Mouse (Mus musculus) embryonic facial prominence, embryonic 14.5 days (tissue): ENCODE data around the gene Rrp12. TPM values are rescaled to one million over a fixed set of nuclear protein-coding genes. Genes with fewer than 3 reads are reported as not detected.
"Not testable (repeated sequence)": the region's sequence is repeated elsewhere in the genome, so short reads cannot be mapped to it uniquely, and the experiment has no call there.

Source experiments
- ATAC-seq: fragments of 200-750 bp; cut with Nextera tagmentation; 2 replicates; pipeline ENCODE4 v1.8.0; 2017; ENCODE audit warnings: low read depth, moderate number of reproducible peaks, moderate TSS enrichment
- DNase-seq: peaks from one replicate; pipeline ENCODE4 v3.0.0-alpha.2; 2015; ENCODE audit warnings: low spot score
- H3K27ac ChIP-seq: fragments of 300-500 bp; sonication (generic); replicated peaks from 2 replicates; pipeline ENCODE4 v1.5.1; 2014; ENCODE audit warnings: low read depth, mild to moderate bottlenecking, low read length, moderate library complexity
- H3K27me3 ChIP-seq: fragments of 300-500 bp; sonication (generic); replicated peaks from 2 replicates; pipeline ENCODE4 v1.6.1; 2014; ENCODE audit warnings: low read length; ENCODE audit not compliant: control insufficient read depth, insufficient read depth
- H3K36me3 ChIP-seq: fragments of 300-500 bp; sonication (generic); 2 replicates; pipeline ENCODE4 v1.6.1; 2014; ENCODE audit warnings: low read length, mixed read lengths; ENCODE audit not compliant: control insufficient read depth, insufficient read depth
- H3K4me1 ChIP-seq: fragments of 300-500 bp; sonication (generic); 2 replicates; pipeline ENCODE4 v1.6.1; 2014; ENCODE audit warnings: antibody characterized with exemption, low read length; ENCODE audit not compliant: control insufficient read depth, insufficient read depth
- H3K4me2 ChIP-seq: fragments of 300-500 bp; sonication (generic); 2 replicates; pipeline ENCODE4 v1.6.1; 2014; ENCODE audit warnings: low read depth, mild to moderate bottlenecking, low read length, moderate library complexity, mixed read lengths
- H3K4me3 ChIP-seq: fragments of 300-500 bp; sonication (generic); 2 replicates; pipeline ENCODE4 v1.5.1; 2014; ENCODE audit warnings: low read depth, mild to moderate bottlenecking, low read length
- H3K9ac ChIP-seq: fragments of 300-500 bp; sonication (generic); 2 replicates; pipeline ENCODE4 v1.6.1; 2014; ENCODE audit warnings: low read depth, mild to moderate bottlenecking, low read length, moderate library complexity, mixed read lengths
- H3K9me3 ChIP-seq: fragments of 300-500 bp; sonication (generic); 2 replicates; pipeline ENCODE4 v1.6.1; 2016; ENCODE audit warnings: low read length; ENCODE audit not compliant: control insufficient read depth
- WGBS: fragments of 180-500 bp; shearing (Covaris S2); extraction: QIAGEN DNeasy Blood & Tissue Kit; methylation state at CpG from one replicate; pipeline ENCODE4 v1.1.7; 2014; 5-methylcytosine and 5-hydroxymethylcytosine counted together
- polyA plus RNA-seq: library from polyadenylated mRNA; unstranded; fragments of >200 nt; fragmentation: Nextera tagmentation; extraction: Ambion mirVana; gene quantifications from 2 replicates; pipeline ENCODE4 v1.2.1, GENCODE M21; 2014

Rrp12 gene
- polyA plus RNA-seq, 1 experiment from 2014 or later, result 13.8 TPM

GRCm38 (mm10) chr19:41919471-41919870, 23.5 kb upstream of the Rrp12 start:
- Histone ChIP-seq H3K9ac (no peak overlapping the region), H3K4me3 (no peak overlapping the region), H3K27me3 (no peaks in the 10 kb centered on the region), H3K27ac (no peak overlapping the region), H3K4me2 (no peak overlapping the region), H3K36me3 (peaks cover 60% of the 10 kb centered on the region), H3K9me3 (no peaks in the 10 kb centered on the region), H3K4me1 (no peaks in the 10 kb centered on the region)
- WGBS, result 71% methylated on average over 4 of the region's 4 CpGs
- DNase-seq, result no peak
- ATAC-seq, result no peak

DNA sequence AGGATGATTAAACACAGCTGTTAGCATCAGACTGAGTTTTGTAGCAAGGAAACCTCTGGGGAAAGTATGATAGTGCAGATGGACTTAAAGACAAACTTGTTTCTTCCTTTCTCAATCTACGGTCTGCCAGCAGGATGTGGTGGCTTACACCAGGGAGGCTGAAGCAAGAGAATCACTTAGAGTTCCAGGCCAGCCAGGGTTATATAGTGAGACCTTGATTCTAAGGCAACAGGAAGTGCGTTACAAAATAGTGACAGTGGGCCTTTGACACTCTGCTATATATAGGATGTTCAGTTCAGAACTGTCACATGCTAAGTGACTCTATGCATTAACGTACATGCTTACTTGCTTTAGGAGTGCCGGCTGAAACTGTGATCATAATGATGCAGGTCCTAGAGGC, 20.9 kb upstream of the Rrp12 start:
- ATAC-seq, result no peak
- WGBS, result 89% methylated on average over 4 of the region's 4 CpGs
- Histone ChIP-seq H3K27me3 (no peaks in the 10 kb centered on the region), H3K27ac (no peak overlapping the region), H3K9ac (no peak overlapping the region), H3K9me3 (no peaks in the 10 kb centered on the region), H3K4me3 (no peak overlapping the region), H3K4me2 (no peak overlapping the region), H3K36me3 (peaks cover 48% of the 10 kb centered on the region), H3K4me1 (peaks cover 13% of the 10 kb centered on the region; the same call in 1 of the 2 replicates)
- DNase-seq, result no peak

- Histone ChIP-seq H3K4me3 (no peak overlapping the region), H3K36me3 (peaks cover 36% of the 10 kb centered on the region), H3K9ac (no peak overlapping the region), H3K4me1 (peaks cover 13% of the 10 kb centered on the region; the same call in 1 of the 2 replicates), H3K9me3 (no peaks in the 10 kb centered on the region), H3K4me2 (0 out of 2 replicates have a peak overlapping the region, but pooled peaks have one; percentile 87), H3K27ac (no peak overlapping the region), H3K27me3 (no peaks in the 10 kb centered on the region)
- DNase-seq (no peak), ATAC-seq (no peak)
- 83% methylated on average over 3 of the region's 3 CpGs for WGBS
Measured at GRCm38 (mm10) chr19:41915294-41915693, 19.3 kb upstream of the Rrp12 start.

- H3K4me2 ChIP-seq, result peak overlapping the region; percentile 87
- peak overlapping the region; percentile 97; the same call in 1 of the 2 replicates for H3K4me3 ChIP-seq
- not testable (repeated sequence) for H3K27ac ChIP-seq, ATAC-seq, H3K27me3 ChIP-seq, H3K9ac ChIP-seq, DNase-seq, H3K9me3 ChIP-seq
- peaks cover 13% of the 10 kb centered on the region; the same call in 1 of the 2 replicates for H3K4me1 ChIP-seq
- peaks cover 31% of the 10 kb centered on the region for H3K36me3 ChIP-seq
Measured at GRCm38 (mm10) chr19:41914592-41914882, 18.6 kb upstream of the Rrp12 start.

DNA sequence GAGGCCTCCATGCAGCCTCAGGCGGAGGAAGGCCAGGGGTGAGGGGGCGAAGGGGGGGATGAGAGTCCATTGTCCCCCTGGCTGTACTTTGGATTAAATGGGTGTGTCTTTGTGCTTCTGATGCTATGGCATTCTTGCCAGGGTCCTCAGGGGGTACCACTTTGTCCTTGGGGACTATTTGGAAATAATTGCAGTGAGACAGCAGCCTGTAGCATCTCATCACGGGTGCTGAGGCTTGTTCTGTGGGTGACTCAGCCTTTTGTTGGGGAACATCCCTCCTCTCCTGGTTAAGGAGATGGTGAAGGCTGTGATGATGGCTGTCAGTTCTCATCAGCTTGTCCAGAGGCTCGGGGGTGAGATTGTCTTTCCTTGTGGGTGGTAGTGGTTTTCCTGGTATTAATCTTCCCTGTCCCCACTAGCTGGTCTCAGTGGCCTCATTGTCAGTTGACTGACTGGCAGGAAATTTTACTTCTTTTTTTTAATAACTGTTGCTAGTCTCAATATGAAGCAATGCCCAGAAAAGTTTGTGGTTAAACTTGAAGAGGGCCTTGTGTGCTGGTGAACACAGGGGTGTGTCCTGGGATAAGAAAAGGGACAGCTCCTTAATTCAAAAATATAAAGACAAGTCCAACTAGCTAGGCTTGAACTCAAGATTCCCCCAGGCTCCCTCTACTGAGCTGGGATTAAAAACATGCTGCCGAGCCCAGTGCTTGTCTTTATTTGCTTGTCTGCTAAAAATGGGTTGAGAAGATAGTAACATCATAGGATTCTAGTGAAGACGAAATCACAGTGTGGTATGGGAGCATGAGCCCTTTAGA, 18.0 kb upstream of the Rrp12 start:
- H3K4me3 ChIP-seq, result peak overlapping the region; percentile 97
- WGBS, result 38% methylated on average over 6 of the region's 6 CpGs
- peaks cover 13% of the 10 kb centered on the region; the same call in 1 of the 2 replicates for H3K4me1 ChIP-seq
- no peaks in the 10 kb centered on the region for H3K27me3 ChIP-seq
- peaks cover 25% of the 10 kb centered on the region for H3K36me3 ChIP-seq
- peak overlapping the region; percentile 87 for H3K4me2 ChIP-seq
- no peak overlapping the region for H3K27ac ChIP-seq
- ATAC-seq, result no peak
- DNase-seq, result no peak
- H3K9me3 ChIP-seq, result no peaks in the 10 kb centered on the region
- H3K9ac ChIP-seq, result peak overlapping the region; percentile 94

DNA sequence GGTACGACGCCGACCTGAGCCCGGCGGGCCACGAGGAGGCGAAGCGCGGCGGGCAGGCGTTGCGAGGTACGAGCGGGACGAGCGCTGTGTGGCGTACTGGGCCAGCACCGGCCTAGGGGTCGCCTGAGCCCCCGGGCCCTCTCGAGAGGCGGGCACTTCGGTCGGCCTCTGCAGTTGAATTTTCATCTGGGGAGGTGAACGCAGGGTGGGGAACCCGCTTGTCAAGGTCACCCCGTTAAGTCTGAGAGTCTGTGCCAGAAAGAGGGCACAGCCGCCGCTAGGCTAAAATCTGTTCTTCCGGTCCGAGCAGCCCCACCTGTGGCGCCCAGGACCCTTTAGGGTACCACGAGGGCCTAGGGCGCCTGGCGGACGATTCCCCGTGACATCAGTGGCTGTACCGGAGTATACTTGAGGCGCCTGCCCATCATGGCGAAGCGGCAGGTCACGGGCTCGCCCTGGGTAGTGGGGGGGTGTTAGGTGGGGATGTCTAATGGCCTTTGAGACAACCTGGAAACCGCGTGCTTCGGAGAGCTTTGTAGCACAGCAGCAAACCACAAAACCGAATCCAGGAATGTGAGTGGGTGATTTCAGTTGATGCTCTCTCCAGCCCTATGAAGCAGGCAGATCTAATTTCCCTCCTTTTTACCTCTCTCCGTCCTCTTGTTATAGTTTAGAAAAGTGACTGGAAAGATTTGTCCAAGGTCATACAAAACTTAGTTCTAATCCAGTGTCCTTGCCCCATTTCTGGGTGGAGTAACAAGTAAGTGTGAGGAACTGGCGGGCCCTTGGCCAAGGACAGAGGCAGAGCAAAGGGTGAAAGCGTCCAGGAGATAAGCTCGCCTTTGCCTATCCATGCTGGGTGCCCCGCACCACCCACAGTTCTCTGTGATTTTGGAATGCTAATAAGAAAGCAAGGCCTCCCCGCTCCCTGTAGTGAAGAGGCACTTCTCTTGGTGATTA, 16.4 kb upstream of the Rrp12 start:
- Histone ChIP-seq H3K4me1 (peaks cover 13% of the 10 kb centered on the region; the same call in 1 of the 2 replicates), H3K27ac (peak overlapping the region; percentile 91), H3K27me3 (no peaks in the 10 kb centered on the region), H3K9me3 (no peaks in the 10 kb centered on the region), H3K36me3 (peaks cover 18% of the 10 kb centered on the region), H3K4me3 (peak overlapping the region; percentile 97), H3K4me2 (peak overlapping the region; percentile 87), H3K9ac (peak overlapping the region; percentile 94)
- DNase-seq, result peak; percentile 29
- 0% methylated on average over 44 of the region's 53 CpGs for WGBS
- peak; percentile 15 for ATAC-seq

DNA sequence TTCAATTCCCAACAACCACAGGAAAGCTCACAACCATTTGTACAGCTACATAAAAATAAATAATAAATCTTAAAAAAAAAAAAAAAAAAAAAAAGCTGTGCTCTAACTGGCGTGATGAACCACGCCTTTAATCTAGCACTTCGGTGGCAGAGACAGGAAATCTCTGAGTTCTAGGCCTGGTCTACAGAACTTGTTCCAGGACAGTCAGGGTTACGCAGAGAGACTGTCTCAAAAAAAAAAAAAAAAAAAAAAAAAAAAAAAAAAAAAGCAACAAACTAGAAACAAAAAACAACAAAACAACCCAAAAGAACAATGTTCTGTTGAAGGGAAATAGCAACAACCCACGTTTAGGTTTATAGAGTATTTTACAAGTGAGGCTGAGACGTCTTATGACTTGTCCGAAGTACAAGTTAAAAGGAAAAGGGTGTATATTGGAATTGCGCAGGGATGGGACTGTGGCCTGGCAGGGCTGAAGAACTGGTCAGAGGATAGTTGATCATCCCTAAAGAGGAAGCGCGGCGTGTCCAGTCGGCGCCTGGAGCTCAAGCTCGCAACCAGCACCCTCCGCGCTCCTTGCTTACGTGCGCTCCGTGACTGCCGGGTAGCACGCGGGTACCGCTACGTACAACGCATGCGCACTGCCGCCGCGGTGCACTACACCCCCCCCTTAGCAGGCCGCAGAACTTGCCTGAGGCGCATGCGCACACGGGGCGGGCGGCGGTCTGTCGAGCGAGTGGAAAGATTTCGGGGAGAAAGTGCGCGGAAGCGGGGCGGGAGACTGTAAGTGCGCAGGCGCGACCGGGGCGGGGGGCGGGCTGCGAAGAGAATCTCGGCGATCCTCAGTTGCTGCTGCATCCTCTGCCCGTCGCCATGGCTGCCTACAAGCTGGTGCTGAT, 15.5 kb upstream of the Rrp12 start, which contains the start of gene Pgam1:
Gene Pgam1 (plus strand): TSS at position 746 of the 896 bp plus-strand sequence.
- peak; percentile 95 for ATAC-seq
- Histone ChIP-seq H3K4me1 (peaks cover 13% of the 10 kb centered on the region; the same call in 1 of the 2 replicates), H3K27me3 (no peaks in the 10 kb centered on the region), H3K9me3 (no peaks in the 10 kb centered on the region), H3K9ac (peak within 1 kb of the TSS; percentile 94), H3K27ac (peak within 1 kb of the TSS; percentile 91), H3K4me3 (peak within 1 kb of the TSS; percentile 97), H3K36me3 (peaks cover 8% of the 10 kb centered on the region), H3K4me2 (peak within 1 kb of the TSS; percentile 87)
- peak; percentile 99 for DNase-seq
- WGBS, result 10% methylated on average over 26 of the region's 54 CpGs

GRCm38 (mm10) chr19:41910396-41910795, 14.4 kb upstream of the Rrp12 start:
- 89% methylated on average over 2 of the region's 2 CpGs for WGBS
- Histone ChIP-seq H3K9ac (no peak overlapping the region), H3K27ac (no peak overlapping the region), H3K4me3 (no peak overlapping the region), H3K27me3 (no peaks in the 10 kb centered on the region), H3K36me3 (no peaks in the 10 kb centered on the region; the same call in 1 of the 2 replicates), H3K4me2 (no peak overlapping the region), H3K4me1 (peaks cover 13% of the 10 kb centered on the region; the same call in 1 of the 2 replicates), H3K9me3 (no peaks in the 10 kb centered on the region)
- DNase-seq (no peak), ATAC-seq (no peak)
